Mouse (Mus musculus) heart, postnatal 0 days (tissue): ENCODE results near the gene Dnajc11. TPM values are rescaled to one million over a fixed set of nuclear protein-coding genes. Genes with fewer than 3 reads are reported as not detected.

ENCODE experiments used
- ATAC-seq: fragments of 200-750 bp; cut with Nextera tagmentation; 2 replicates; pipeline ENCODE4 v1.8.0; 2017; ENCODE audit warnings: low read depth, moderate number of reproducible peaks, moderate library complexity; ENCODE audit not compliant: insufficient read depth
- DNase-seq: peaks from one replicate; pipeline ENCODE4 v3.0.0-alpha.2; 2016; ENCODE audit warnings: low spot score
- H3K27ac ChIP-seq: fragments of 300-500 bp; sonication (generic); 2 replicates; pipeline ENCODE4 v1.5.1; 2014; ENCODE audit warnings: low read depth, mild to moderate bottlenecking
- H3K27me3 ChIP-seq: fragments of 300-500 bp; sonication (generic); 2 replicates; pipeline ENCODE4 v1.6.1; 2014; ENCODE audit warnings: low read length, mixed read lengths; ENCODE audit not compliant: control insufficient read depth, insufficient read depth
- H3K36me3 ChIP-seq: fragments of 300-500 bp; sonication (generic); replicated peaks from 2 replicates; pipeline ENCODE4 v1.6.1; 2014; ENCODE audit warnings: low read length, mixed read lengths; ENCODE audit not compliant: control insufficient read depth, insufficient read depth
- H3K4me1 ChIP-seq: fragments of 300-500 bp; sonication (generic); 2 replicates; pipeline ENCODE4 v1.6.1; 2014; ENCODE audit warnings: antibody characterized with exemption; ENCODE audit not compliant: control insufficient read depth, insufficient read depth
- H3K4me2 ChIP-seq: fragments of 300-500 bp; sonication (generic); 2 replicates; pipeline ENCODE4 v1.6.1; 2014; ENCODE audit warnings: low read depth, mild to moderate bottlenecking, low read length, moderate library complexity
- H3K4me3 ChIP-seq: fragments of 300-500 bp; sonication (generic); 2 replicates; pipeline ENCODE4 v1.5.1; 2014; ENCODE audit warnings: low read depth, low read length
- H3K9ac ChIP-seq: fragments of 300-500 bp; sonication (generic); replicated peaks from 2 replicates; pipeline ENCODE4 v1.6.1; 2014; ENCODE audit warnings: low read depth, low read length, mixed read lengths
- H3K9me3 ChIP-seq: fragments of 300-500 bp; sonication (generic); replicated peaks from 2 replicates; pipeline ENCODE4 v1.6.1; 2016; ENCODE audit warnings: low read length; ENCODE audit not compliant: control insufficient read depth
- CTCF ChIP-seq: IDR thresholded peaks from 2 replicates; pipeline ENCODE4 v1.5.1; 2016; ENCODE audit warnings: antibody characterized with exemption, control low read depth, low read depth
- EP300 ChIP-seq: IDR thresholded peaks from 2 replicates; pipeline ENCODE4 v1.6.1; 2016; ENCODE audit warnings: antibody characterized with exemption, low read depth
- WGBS: fragments of 180-500 bp; shearing (Covaris S2); extraction: QIAGEN DNeasy Blood & Tissue Kit; methylation state at CpG from one replicate; pipeline ENCODE4 v1.1.7; 2014; 5-methylcytosine and 5-hydroxymethylcytosine counted together
- polyA plus RNA-seq: library from polyadenylated mRNA; unstranded; fragments of >200 nt; fragmentation: Nextera tagmentation; extraction: Ambion mirVana; gene quantifications from 2 replicates; pipeline ENCODE4 v1.2.1, GENCODE M21; 2015
- total RNA-seq: library from RNA; depleted of rRNA; stranded (reverse); fragments of >200 nt; gene quantifications from 2 replicates; pipeline ENCODE4 v1.2.3, GENCODE M21; 2014; ENCODE audit warnings: low replicate concordance

Gene Dnajc11
- total and polyA plus RNA-seq, 2 experiments from 2014 or later: 47.7 to 95.3 TPM

DNA sequence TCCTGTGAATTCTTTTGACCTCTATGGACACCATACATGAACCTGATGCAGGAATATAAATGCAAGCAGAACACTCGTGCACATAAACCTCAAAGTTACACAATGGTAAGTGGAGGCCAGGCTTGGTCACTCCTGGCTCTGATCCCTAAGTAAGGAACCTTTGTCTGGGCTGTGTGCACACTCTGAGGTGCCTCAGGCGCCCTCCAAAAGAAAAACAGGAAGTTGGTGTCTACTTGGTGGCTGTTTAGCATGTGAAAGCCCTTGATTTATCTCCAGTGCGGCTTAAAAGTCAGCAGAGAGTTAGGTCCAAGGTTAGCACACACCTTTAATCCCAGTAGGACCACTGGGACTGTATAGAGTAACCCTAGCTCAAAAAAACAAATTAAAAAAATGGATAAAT lies 66.0 kb downstream of the Dnajc11 start:
- Histone ChIP-seq H3K27ac (no peak overlapping the region), H3K9me3 (no peaks in the 10 kb centered on the region), H3K4me3 (no peak overlapping the region), H3K36me3 (no peaks in the 10 kb centered on the region), H3K27me3 (no peaks in the 10 kb centered on the region), H3K4me1 (peaks cover 5% of the 10 kb centered on the region), H3K9ac (no peak overlapping the region), H3K4me2 (no peak overlapping the region)
- TF ChIP-seq EP300: no peak
- TF ChIP-seq CTCF: no peak
- ATAC-seq (no peak), DNase-seq (no peak)
- 57% methylated on average over 3 of the region's 3 CpGs for WGBS

DNA sequence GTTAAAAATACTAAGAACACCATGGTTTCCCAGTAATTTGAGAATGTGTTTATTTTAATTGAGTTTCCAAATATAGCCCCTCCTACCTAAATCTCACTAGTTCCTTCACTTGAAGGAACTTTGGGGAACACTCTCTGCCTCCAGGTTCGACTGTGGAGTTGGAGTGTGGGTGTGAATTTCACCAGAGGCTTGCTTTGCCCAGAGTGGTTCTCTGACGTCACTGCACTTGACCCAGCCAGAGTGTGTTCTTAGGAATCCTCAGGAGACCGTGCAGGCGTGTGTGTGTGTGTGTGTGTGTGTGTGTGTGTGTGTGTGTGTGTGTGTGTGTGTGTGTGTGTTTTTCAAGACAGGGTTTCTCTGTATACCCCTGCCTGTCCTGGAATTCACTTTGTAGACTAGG lies 67.4 kb downstream of the Dnajc11 start:
- Histone ChIP-seq H3K4me2 (no peak overlapping the region), H3K4me3 (no peak overlapping the region), H3K36me3 (no peaks in the 10 kb centered on the region), H3K9ac (no peak overlapping the region), H3K27me3 (no peaks in the 10 kb centered on the region), H3K4me1 (0 out of 2 replicates have a peak, but pooled peaks cover 3% of the 10 kb centered on the region), H3K9me3 (no peaks in the 10 kb centered on the region), H3K27ac (no peak overlapping the region)
- 33% methylated on average over 4 of the region's 4 CpGs for WGBS
- no peak for ATAC-seq
- DNase-seq: no peak
- no peak for TF ChIP-seq EP300
- TF ChIP-seq CTCF: no peak

DNA sequence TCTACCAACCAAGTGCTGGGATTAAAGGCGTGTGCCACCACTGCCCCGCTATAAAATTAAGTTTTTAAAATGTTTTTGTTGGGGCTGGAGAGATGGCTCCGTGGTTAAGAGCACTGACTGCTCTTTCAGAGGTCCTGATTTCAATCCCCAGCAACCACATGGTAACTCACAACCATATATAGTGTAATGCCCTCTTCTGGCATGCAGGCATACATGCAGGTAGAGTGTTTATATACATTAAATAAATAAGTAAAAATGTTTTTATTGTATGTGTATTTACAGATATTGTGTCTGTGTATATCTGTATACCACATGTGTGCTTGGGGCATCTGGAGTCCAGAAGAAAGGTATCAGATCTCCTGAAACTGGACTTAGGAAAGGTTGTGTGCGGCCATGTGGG lies 67.8 kb downstream of the Dnajc11 start:
- DNase-seq: no peak
- Histone ChIP-seq H3K9me3 (no peaks in the 10 kb centered on the region), H3K4me2 (no peak overlapping the region), H3K36me3 (no peaks in the 10 kb centered on the region), H3K9ac (no peak overlapping the region), H3K27ac (no peak overlapping the region), H3K4me1 (0 out of 2 replicates have a peak, but pooled peaks cover 3% of the 10 kb centered on the region), H3K27me3 (no peaks in the 10 kb centered on the region), H3K4me3 (no peak overlapping the region)
- 73% methylated on average over 4 of the region's 4 CpGs for WGBS
- TF ChIP-seq CTCF (no peak), EP300 (no peak)
- no peak for ATAC-seq

DNA sequence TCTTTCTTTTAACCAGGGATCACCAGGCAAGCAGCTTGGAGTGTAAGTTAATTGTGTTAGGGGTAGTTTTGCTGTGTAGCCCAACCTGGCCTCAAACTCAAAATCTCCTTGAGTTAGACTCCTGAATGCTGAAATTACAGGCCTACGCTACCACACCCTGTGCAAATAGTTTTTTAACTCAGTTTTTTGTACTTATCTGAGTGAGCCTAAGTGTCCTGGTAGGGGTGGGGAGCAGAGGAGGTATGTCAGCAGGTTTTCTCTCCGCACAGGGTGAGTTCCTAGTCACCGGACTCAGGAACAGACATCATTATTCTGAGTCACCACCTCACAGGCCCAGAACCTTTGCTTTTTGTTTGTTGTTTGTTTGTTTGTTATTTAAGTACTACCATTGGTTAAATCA lies 68.6 kb downstream of the Dnajc11 start:
- Histone ChIP-seq H3K4me2 (no peak overlapping the region), H3K9ac (no peak overlapping the region), H3K36me3 (no peaks in the 10 kb centered on the region), H3K4me3 (no peak overlapping the region), H3K4me1 (peaks cover 3% of the 10 kb centered on the region; the same call in 1 of the 2 replicates), H3K27me3 (no peaks in the 10 kb centered on the region), H3K9me3 (no peaks in the 10 kb centered on the region), H3K27ac (no peak overlapping the region)
- DNase-seq (no peak), ATAC-seq (no peak)
- WGBS: 88% methylated on average over 3 of the region's 3 CpGs
- TF ChIP-seq CTCF (no peak), EP300 (no peak)

DNA sequence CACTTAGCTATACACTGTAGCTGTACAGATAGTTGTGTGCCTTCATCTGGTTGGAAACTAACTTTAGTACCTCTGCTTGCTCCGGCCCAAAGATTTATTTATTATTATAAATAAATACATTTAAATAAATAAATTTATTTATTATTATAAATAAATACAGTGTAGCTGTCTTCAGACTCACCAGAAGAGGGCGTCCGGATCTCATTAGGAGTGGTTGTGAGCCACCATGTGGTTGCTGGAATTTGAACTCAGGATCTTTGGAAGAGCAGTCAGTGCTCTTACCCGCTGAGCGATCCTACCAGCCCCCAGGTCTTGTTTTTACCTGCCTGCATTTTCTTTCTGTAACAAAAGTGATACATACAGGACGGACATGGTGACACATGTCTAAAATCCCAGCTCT lies 72.6 kb downstream of the Dnajc11 start:
- Histone ChIP-seq H3K9me3 (no peaks in the 10 kb centered on the region), H3K9ac (no peak overlapping the region), H3K4me3 (no peak overlapping the region), H3K36me3 (no peaks in the 10 kb centered on the region), H3K4me2 (no peak overlapping the region), H3K27ac (peak overlapping the region; percentile 96; the same call in 1 of the 2 replicates), H3K4me1 (peaks cover 17% of the 10 kb centered on the region; the same call in 1 of the 2 replicates), H3K27me3 (no peaks in the 10 kb centered on the region)
- ATAC-seq (no peak), DNase-seq (no peak)
- no peak for TF ChIP-seq EP300
- peak; percentile 16 for TF ChIP-seq CTCF
- WGBS: 82% methylated on average over 6 of the region's 6 CpGs

DNA sequence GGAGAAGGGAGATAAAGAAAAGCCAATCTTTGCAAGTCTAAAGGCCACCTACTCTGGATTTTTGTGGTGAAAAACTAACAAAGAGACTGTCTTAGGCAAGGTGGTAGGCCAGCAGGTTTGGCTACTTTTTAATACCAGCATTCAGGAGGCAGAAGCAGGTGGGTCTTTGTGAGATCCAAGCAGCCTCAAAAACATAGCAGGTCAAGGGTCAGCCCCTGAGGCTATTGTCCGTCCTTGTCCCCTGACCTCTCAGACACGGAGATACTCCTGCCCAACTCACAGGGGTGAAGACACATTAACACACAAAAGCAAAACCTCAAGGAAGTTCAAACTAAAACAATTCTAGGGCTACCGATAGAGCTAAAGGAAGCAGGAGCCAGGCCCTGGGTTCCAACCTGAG lies 73.3 kb downstream of the Dnajc11 start:
- Histone ChIP-seq H3K27me3 (no peaks in the 10 kb centered on the region), H3K4me1 (peaks cover 24% of the 10 kb centered on the region), H3K9me3 (no peaks in the 10 kb centered on the region), H3K4me2 (no peak overlapping the region), H3K9ac (no peak overlapping the region), H3K27ac (peak overlapping the region; percentile 96), H3K4me3 (no peak overlapping the region), H3K36me3 (no peaks in the 10 kb centered on the region)
- no peak for TF ChIP-seq CTCF
- TF ChIP-seq EP300: no peak
- 41% methylated on average over 3 of the region's 3 CpGs for WGBS
- no peak for ATAC-seq
- DNase-seq: no peak
